Mouse (Mus musculus) ES-E14 (cell line): Measurements from ENCODE around the gene Ehhadh.

Experiments used
- ZC3H11A ChIP-seq: IDR thresholded peaks from 2 replicates; pipeline ENCODE4 v1.6.1; 2012; ENCODE audit warnings: low read depth, mild to moderate bottlenecking, inconsistent platforms, low read length, borderline replicate concordance
- ZNF384 ChIP-seq: IDR thresholded peaks from 2 replicates; pipeline ENCODE4 v1.6.1; 2012; ENCODE audit warnings: low read depth, low read length, inconsistent platforms

- TF ChIP-seq ZC3H11A: 0 out of 2 replicates have a peak, but pooled peaks have one; percentile 17
- TF ChIP-seq ZNF384: no peak
Measured at GRCm38 (mm10) chr16:21785000-21785399, 2.6 kb downstream of the Ehhadh start.
